Mouse (Mus musculus): ENCODE results near the gene Hes7.

Hes7 gene

DNA sequence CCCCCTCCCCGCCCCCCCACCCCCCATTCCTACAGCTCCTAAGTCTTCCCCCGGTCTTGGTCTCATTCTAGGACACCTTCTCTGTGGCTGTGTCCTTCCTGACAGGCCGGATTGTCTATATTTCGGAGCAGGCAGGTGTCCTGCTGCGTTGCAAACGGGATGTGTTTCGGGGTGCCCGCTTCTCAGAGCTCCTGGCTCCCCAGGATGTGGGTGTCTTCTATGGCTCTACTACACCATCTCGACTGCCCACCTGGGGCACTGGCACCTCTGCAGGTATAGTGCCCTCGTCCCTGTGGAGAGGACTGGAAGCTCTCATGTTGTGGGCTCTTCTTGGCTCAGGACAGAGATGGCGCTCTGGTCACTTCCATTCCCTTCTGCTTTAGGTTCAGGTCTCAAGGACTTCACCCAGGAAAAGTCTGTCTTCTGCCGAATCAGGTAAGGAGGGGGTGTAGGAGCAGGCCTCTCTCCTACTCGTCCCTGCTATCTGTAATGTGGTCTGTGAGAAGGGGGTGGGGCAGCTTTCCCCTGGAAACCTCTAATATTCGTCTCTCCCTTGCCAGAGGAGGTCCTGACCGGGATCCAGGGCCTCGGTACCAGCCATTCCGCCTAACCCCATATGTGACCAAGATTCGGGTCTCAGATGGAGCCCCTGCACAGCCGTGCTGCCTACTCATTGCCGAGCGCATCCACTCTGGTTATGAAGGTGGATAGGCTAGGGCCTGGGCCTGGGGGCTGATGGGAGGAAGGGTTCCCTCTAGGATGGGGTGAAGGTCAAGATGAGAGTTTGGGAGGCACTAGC, 18.4 kb upstream of the Hes7 start:
- peak in 1 of 2 experiments; percentile 33 for DNase-seq

GRCm38 (mm10) chr11:69102403-69102725, 17.8 kb upstream of the Hes7 start:
- DNase-seq: peak; percentile 57 to 74

- DNase-seq: peak; percentile 17 to 36
Observed at GRCm38 (mm10) chr11:69103121-69103520, 17.1 kb upstream of the Hes7 start.

DNA sequence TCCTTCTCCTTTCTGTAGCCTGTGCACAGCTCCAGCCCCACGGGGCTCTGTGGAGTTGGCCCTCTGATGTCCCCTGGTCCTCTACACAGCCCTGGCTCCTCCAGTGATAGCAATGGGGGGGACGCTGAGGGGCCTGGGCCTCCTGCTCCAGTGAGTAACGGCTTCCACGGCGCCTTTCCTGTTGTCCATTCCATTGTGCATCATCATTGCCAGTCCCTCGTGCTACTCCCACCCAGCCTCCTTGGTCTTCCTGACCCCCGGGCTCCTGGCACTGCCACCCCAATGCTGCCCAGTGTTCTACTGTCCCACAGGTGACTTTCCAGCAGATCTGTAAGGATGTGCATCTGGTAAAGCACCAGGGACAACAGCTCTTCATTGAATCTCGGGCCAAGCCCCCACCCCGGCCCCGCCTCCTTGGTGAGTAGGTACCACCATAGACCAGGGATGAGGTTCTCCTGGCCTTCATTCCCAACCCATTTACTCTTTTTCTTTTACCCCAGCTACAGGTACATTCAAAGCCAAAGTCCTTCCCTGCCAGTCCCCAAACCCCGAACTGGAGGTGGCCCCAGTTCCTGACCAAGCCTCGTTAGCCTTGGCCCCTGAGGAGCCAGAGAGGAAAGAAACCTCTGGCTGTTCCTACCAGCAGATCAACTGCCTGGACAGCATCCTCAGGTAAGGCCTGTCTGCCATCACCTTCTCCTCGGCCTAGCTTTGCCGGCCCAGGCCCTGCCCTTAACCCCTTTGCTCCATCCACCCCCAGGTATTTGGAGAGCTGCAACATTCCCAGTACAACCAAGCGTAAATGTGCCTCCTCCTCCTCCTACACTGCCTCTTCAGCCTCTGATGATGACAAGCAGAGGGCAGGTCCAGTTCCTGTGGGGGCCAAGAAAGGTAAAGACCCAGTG, 16.4 kb upstream of the Hes7 start:
- peak in 1 of 2 experiments; percentile 22 for DNase-seq

DNA sequence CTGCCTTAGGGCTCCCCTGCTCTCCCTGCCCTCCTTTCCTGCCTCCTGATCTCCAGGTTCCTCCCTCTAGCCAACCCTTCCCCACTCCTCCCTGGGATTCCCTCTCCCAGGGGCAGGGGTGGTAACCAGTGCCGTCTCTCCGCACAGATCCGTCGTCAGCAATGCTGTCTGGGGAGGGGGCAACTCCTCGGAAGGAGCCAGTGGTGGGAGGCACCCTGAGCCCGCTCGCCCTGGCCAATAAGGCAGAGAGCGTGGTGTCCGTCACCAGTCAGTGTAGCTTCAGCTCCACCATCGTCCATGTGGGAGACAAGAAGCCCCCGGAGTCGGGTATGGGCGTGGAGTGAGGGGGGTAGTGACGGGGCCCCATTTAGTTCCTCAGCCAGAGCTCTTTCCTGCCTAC, 15.7 kb upstream of the Hes7 start:
- DNase-seq: peak in 1 of 2 experiments; percentile 22

DNA sequence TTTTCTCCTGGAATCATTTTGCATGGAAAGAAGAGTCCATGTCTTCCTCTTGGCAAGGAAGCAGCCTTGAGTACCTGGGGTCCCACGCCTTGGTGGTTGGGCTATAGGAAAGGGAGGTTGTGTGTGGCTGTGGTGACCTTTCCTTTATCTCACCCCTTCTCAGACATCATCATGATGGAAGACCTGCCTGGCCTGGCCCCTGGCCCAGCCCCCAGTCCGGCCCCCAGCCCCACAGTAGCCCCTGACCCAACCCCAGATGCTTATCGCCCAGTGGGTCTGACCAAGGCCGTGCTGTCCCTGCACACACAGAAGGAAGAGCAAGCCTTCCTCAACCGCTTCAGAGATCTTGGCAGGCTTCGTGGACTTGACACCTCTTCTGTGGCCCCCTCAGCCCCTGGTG, 15.0 kb upstream of the Hes7 start:
- no peak for DNase-seq

- peak; percentile 21 to 28 for DNase-seq
Observed at GRCm38 (mm10) chr11:69105796-69106195, 14.4 kb upstream of the Hes7 start.

DNA sequence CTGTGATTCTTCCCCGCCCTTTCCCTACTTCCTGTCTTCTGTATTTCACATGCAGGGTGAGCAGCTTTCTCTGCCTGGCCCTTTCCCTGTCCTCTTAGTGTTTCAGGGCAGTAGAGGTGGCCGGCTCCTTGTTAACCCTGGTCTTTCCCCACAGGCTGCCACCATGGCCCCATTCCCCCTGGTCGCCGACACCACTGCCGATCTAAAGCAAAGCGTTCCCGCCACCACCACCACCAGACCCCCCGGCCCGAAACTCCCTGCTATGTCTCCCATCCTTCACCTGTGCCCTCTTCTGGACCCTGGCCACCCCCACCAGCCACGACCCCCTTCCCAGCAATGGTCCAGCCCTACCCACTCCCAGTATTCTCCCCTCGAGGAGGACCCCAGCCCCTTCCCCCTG, 13.9 kb upstream of the Hes7 start:
- peak in 1 of 2 experiments; percentile 41 for DNase-seq

GRCm38 (mm10) chr11:69106842-69107241, 13.4 kb upstream of the Hes7 start:
- peak in 1 of 2 experiments; percentile 46 for DNase-seq

GRCm38 (mm10) chr11:69107676-69108075, 12.5 kb upstream of the Hes7 start:
- DNase-seq: peak in 1 of 2 experiments; percentile 22

DNA sequence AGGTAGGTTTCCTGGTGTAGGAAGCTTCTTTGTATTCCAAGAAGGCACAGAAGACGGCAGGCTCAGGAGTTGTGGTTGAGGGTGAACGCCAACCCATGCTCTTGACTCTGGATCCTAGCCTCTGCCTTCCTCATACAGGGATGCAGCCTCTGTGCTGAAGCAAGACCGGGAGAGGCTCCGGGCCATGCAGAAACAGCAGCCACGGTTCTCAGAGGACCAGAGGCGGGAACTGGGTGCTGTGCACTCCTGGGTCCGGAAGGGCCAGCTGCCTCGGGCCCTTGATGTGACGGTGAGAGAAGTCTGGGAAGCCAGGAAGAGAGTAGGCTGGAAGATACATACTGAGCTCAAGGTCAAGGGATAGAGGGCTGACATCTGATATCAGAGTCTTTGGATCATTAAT, 12.0 kb upstream of the Hes7 start:
- DNase-seq: no peak

- DNase-seq: peak; percentile 24 to 28
Observed at GRCm38 (mm10) chr11:69109032-69109900, 10.9 kb upstream of the Hes7 start.

DNA sequence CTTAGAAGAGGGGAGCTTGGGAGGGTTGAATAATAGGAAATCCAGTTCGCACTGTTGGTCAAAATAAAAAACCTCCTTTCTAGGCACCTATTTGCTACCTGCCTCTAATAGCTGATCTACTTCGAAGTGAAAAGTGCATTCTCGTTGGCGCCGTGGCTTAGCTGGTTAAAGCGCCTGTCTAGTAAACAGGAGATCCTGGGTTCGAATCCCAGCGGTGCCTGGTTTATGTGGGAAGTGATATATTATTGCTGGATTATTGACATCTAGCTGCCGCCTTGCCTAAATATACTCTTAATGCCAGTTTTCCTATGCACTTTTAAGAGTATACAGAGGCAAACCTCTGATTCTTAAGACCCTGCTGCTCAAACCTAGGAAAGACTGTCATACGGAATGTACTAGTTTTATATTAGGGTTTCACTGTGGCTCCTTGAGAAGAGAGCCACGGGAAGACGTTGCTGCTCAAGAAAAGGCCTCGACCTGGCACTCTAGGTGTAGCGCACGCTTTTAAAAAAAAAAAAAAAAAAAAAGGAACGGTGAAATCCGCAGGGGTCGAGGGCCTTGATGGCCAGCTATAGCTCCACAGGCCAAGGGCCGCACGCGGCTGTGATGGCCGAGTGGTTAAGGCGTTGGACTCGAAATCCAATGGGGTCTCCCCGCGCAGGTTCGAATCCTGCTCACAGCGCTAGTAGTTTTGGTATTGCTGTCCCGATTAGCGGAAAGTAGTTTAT, 9.7 kb upstream of the Hes7 start:
- peak; percentile 97 to 98 for DNase-seq

GRCm38 (mm10) chr11:69111051-69111810, 9.0 kb upstream of the Hes7 start:
- DNase-seq: no peak

GRCm38 (mm10) chr11:69111865-69112264, 8.3 kb upstream of the Hes7 start:
- no peak for DNase-seq

DNA sequence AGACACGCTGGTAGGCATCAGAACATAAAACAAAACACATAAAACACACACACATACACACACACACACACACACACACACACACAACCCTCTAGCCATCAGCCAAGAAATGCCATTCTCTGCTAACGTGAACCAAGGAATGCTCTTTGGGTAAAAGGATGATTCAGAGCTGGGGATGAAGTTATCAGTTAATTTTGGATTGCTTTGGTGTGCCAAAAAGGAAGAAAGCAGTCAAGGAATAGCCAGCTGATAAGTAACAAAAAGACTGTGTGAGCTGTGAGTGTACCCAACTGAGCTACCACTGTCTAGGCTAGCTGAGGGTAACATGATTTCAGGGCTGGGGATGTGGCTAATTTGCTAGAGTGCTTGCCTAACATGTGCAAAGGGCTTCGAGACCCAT, 6.2 kb upstream of the Hes7 start:
- DNase-seq: no peak

GRCm38 (mm10) chr11:69114621-69115020, 5.6 kb upstream of the Hes7 start:
- DNase-seq: no peak

- peak; percentile 14 for DNase-seq
Observed at GRCm38 (mm10) chr11:69116843-69117242, 3.4 kb upstream of the Hes7 start.

GRCm38 (mm10) chr11:69117737-69118695, 2.2 kb upstream of the Hes7 start:
- DNase-seq: peak; percentile 82 to 83

DNA sequence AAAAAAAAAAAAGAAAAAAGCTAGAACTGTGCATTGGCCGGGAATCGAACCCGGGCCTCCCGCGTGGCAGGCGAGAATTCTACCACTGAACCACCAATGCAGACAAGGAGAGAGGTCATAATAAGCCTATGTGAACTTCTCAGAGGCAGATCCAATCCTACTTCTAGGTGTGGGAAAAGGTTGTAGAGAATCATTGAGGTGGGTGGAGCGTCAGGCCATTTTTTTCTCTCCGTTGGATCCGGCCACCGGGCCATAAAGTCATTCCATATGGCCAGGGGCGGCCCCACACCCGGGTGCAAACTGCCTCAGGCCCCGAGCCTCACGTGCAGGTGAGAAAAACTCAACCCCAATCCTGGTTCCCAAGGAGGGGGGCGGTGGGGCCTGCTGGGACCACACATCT, 1.4 kb upstream of the Hes7 start:
- peak; percentile 87 to 92 for DNase-seq
